Mouse (Mus musculus) cerebellum, postnatal 36 days (tissue): Measurements from ENCODE around the gene Cenpp.

Experiments
- DNase-seq, 2 experiments: peaks; one replicate each; pipeline ENCODE4 v3.0.0; 2021 to 2022; ENCODE audit warnings: mixed read lengths in 2 of 2

Gene Cenpp

DNA sequence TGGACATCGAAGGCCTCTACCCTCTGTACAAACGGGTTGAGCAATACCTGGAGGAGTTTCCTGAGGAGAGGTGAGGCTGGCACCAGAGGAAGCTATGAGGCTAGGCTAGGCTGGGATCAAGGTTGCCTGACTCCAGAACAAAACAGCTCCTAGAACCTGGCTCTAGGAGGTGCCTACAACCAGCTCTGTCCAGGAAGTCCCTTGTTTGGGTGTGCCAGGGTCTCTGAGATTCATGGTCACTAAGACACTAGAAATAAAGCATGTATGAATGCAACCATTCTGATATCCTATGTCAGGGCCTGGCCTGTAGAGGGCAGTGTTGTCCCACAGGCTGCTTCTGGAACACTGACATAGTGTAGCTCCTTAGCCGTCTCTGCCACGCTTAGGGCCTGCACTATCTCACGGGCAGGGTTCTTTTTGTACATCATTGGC lies 203.3 kb downstream of the Cenpp start:
- DNase-seq = peak; percentile 79 to 80

DNA sequence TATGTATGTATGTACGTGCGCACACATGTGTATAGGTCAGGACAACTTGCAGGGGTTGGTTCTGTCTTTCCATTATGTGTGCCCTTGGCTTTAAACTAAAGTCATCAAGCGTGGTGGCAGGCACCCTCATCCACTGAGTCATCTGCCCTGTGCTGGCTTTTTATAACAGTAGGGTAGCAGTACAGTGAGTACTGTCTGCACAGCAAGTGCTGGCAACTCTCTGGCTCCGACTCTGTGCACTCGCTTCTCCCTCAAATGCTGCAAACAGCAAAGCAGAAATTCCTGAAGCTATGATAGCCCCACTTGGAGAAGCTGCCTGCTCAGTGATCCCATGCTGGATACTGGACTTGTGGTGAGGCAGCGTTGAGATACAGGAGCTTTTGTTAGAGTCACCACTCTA lies 208.1 kb downstream of the Cenpp start:
- no peak for DNase-seq

- no peak for DNase-seq
Measured at GRCm38 (mm10) chr13:49436170-49436569, 216.4 kb downstream of the Cenpp start.

- DNase-seq = no peak
Measured at GRCm38 (mm10) chr13:49435745-49436144, 216.8 kb downstream of the Cenpp start.

DNA sequence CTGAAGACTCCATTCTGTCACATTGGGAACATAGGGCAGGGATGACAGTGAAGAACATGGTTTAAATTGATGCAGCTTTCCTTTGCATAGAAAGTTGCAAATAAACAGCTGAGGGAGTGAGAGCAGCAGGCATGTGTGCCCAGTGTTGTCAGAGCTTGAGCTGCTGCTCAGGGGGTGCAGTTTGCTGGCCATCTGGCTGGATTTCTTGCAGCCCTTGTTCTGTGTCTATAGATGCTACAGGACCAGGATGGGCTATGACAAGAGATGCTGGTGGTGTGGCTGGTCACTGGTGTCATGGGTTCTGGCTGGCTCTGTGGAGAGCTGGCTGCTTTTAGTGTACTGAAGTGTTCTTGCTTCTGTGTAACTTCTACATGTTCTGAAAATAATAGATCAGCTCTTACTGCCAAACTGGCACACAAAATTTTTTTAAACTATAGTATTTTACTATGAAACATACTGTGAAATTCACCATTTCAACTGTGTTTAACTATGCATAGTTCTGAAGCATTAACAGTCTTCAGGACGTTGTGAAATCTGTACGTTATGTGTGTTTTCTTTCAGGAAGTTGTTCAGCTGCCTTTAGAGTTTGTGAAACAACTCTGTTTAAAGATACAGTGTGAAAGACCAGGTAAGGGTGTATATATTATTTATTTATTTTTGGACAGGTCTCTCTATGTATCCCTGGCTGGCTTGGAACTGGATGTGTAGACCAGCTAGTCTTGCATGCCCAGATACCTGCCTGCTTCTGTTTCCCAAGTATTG lies 219.1 kb downstream of the Cenpp start:
- no peak for DNase-seq

- no peak for DNase-seq
Measured at GRCm38 (mm10) chr13:49430529-49430928, 222.1 kb downstream of the Cenpp start.

GRCm38 (mm10) chr13:49428042-49428675 lies 224.4 kb downstream of the Cenpp start:
- DNase-seq = no peak

GRCm38 (mm10) chr13:49426736-49427135 lies 225.8 kb downstream of the Cenpp start:
- DNase-seq = no peak

DNA sequence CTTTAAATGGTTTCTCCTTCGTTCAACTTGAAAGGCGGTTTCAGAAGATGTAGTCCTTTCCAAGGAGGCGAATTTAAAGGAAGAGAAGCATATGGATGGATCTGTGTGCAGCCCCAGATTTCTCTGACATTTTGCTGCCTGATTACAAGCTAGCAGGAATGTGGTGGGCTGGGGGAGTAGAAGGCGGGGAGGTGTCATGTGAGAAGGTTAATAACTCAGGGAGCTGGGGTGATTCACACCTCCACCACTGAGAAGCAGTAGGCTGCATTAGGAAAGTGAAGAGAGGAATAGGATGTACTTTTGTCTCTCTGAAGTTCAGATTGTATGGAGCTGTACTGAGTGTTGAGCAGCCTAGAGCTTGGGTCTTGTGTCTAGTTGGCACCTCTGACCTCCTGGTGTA lies 230.6 kb downstream of the Cenpp start:
- DNase-seq = no peak

- DNase-seq = peak in 1 of 2 experiments; percentile 16
Measured at GRCm38 (mm10) chr13:49421606-49421917, 231.0 kb downstream of the Cenpp start.

DNA sequence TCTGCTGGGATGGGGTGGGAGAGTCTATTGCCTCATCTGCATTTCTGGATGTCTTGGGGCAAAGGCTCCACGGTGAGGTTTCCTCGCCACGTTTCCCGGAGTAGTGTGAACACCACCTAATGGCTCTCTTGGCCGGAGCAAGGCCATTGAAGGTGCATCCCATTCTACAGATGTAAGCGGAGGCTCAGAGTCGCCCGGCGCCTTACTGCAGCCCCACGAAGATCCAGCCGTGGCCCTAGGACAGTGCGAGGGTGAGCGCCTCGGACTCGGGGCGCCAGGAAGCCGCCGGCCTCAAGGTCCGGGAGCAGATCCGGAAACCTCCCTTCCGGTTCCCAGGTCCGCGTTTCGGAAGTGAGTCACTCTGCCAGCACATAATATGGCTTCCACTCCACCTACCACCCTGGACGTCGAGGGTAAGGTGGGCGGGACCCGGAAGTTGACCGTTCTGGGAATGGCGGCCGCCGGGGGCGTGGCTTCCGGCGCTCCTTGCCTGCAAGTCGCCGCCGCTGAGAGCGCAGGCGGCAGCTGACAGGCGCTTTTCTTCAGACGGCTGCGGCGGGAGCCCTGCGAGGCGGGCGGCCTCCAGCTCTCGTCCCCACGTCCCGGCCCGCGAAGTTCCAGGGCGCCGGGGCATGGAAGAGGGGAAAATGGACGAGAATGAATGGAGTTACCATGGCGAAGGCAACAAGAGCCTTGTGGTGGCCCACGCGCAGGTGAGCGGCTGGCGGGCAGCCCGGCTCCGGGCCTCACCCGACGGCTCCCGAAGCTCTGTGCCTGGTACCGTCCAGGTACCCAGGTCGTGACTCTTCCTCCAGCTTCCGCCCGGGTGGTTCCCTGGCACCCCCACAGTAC lies 231.6 kb downstream of the Cenpp start, which contains the start of gene Ippk:
Ippk (plus strand) TSS at position 496 of the 852 bp plus-strand sequence.
- DNase-seq = peak; percentile 97 to 99
